Mouse (Mus musculus) forebrain, embryonic 13.5 days (tissue): ENCODE measurements around the gene Adam8. TPM values are rescaled to one million over a fixed set of nuclear protein-coding genes. Genes with fewer than 3 reads are reported as not detected.

Experiments
- ATAC-seq: fragments of 200-750 bp; cut with Nextera tagmentation; 2 replicates; pipeline ENCODE4 v1.8.0; 2017
- H3K27ac ChIP-seq: fragments of 300-500 bp; sonication (generic); 2 replicates; pipeline ENCODE4 v1.5.1; 2015; ENCODE audit warnings: inconsistent platforms, mild to moderate bottlenecking, moderate library complexity
- H3K27me3 ChIP-seq: fragments of 300-500 bp; sonication (generic); 2 replicates; pipeline ENCODE4 v1.6.1; 2015; ENCODE audit warnings: mild to moderate bottlenecking, inconsistent platforms
- H3K36me3 ChIP-seq: fragments of 300-500 bp; sonication (generic); 2 replicates; pipeline ENCODE4 v1.6.1; 2015; ENCODE audit warnings: mild to moderate bottlenecking, inconsistent platforms; ENCODE audit not compliant: poor library complexity, severe bottlenecking
- H3K4me1 ChIP-seq: fragments of 300-500 bp; sonication (generic); 2 replicates; pipeline ENCODE4 v1.6.1; 2015; ENCODE audit warnings: inconsistent platforms
- H3K4me2 ChIP-seq: fragments of 300-500 bp; sonication (generic); 2 replicates; pipeline ENCODE4 v1.6.1; 2015; ENCODE audit warnings: inconsistent platforms, mild to moderate bottlenecking, moderate library complexity
- H3K4me3 ChIP-seq: fragments of 300-500 bp; sonication (generic); 2 replicates; pipeline ENCODE4 v1.5.1; 2015; ENCODE audit warnings: mild to moderate bottlenecking, inconsistent platforms
- H3K9ac ChIP-seq: fragments of 300-500 bp; sonication (generic); 2 replicates; pipeline ENCODE4 v1.6.1; 2015; ENCODE audit warnings: mild to moderate bottlenecking, inconsistent platforms
- H3K9me3 ChIP-seq: fragments of 300-500 bp; sonication (generic); replicated peaks from 2 replicates; pipeline ENCODE4 v1.6.1; 2016; ENCODE audit warnings: inconsistent platforms
- WGBS: fragments of 180-500 bp; shearing (Covaris S2); methylation state at CpG from one replicate; pipeline ENCODE4 v1.1.7; 2015; 5-methylcytosine and 5-hydroxymethylcytosine counted together
- microRNA counts: library from miRNA; unstranded; fragments of <30 nt; microRNA quantifications from one replicate; lab custom pipeline; 2016
- microRNA-seq: library from miRNA; unstranded; fragments of <30 nt; microRNA quantifications from one replicate; pipeline ENCODE4, GENCODE M21; 2016
- polyA plus RNA-seq: library from polyadenylated mRNA; unstranded; fragments of >200 nt; fragmentation: Nextera tagmentation; extraction: Ambion mirVana; gene quantifications from 2 replicates; pipeline ENCODE4 v1.2.1, GENCODE M21; 2015

Gene Adam8
- polyA plus RNA-seq, 1 experiment from 2014 or later: 3.9 TPM

DNA sequence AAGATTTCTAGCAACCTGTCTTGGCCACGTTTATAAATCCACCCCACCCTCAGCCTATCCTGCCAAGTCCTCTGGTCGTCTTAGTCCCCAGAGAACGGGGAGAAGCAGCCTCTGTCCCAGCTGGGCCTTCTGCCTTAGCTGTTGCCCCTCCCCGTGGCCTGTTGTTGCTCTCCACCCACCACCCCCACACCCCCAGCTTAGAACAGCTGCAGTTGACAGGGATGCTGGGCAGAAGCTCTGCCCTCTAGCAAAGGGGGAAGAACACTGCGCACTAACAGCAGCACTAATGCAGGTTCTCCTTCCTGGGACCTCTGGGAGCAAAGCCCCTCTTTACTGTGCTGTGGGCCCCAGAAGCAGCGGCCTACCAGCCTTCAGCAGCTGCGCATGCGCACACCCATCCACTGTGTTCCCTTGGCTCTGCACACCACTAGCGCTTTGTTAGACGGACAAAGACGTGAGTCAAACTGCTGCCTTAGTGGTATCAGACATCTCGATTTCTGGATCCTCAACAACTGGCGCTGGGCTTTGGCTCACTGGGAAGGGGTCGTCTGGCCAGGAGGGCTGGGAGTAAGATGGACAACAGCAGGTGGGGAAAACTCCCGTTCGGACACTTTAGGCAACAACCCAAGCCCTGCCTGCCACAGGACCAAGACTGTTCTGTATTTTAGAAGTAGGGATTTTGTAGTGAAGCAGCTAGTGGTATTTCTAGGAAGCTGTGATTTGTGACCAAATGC, 51.7 kb downstream of the Adam8 start:
- no peak for ATAC-seq
- H3K4me1 ChIP-seq: peaks cover 13% of the 10 kb centered on the region
- H3K27me3 ChIP-seq: peaks cover 60% of the 10 kb centered on the region
- H3K9me3 ChIP-seq: no peaks in the 10 kb centered on the region
- whole genome bisulfite sequencing: 65% methylated on average over 16 of the region's 16 CpGs
- H3K4me2 ChIP-seq: no peak overlapping the region
- H3K36me3 ChIP-seq: no peaks in the 10 kb centered on the region
- H3K27ac ChIP-seq: no peak overlapping the region
- H3K9ac ChIP-seq: no peak overlapping the region
- H3K4me3 ChIP-seq: no peak overlapping the region

DNA sequence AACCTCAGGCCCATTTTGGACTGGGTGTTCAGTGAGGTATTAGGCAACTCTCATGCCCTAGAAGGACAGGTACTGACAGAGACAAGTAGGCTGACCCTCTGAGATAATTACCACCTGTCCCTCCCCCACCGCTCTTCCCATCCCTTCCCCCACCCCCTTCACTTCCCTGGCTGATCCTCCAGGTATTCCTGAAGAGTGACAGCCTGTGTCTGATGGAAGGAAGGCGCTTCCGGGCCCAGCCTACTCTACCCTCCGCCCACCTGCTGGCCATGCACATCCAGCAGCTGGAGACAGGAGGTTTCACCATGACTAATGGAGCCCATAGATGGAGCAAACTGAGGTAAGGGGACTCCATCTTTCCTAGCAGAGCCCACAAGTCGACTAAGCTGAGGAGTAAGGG, 54.6 kb downstream of the Adam8 start:
- WGBS: 71% methylated on average over 5 of the region's 5 CpGs
- Histone ChIP-seq H3K27ac (no peak overlapping the region), H3K4me2 (no peak overlapping the region), H3K4me1 (no peaks in the 10 kb centered on the region), H3K4me3 (no peak overlapping the region), H3K9me3 (no peaks in the 10 kb centered on the region), H3K9ac (no peak overlapping the region), H3K27me3 (peaks cover 32% of the 10 kb centered on the region), H3K36me3 (no peaks in the 10 kb centered on the region)
- no peak for ATAC-seq

DNA sequence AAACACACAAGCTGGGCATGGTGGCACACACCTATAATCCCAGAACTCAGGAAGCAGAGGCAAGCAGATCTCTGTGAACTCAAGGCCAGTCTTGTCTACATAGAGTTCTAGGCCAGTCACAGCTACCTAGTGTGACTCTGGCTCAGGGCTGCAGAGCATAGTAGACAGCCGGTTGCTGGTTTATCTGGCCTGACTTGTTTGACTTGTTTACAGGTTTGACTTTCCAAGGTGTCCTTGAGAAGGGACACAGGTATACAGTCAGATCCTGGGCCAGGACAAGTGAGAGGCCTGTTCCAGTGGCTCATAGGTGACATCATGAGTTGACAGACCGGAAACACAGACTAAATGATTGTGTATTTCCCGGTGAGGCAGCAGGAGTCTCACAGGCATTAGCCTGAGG, 55.2 kb downstream of the Adam8 start:
- H3K4me2 ChIP-seq: no peak overlapping the region
- H3K9me3 ChIP-seq: no peaks in the 10 kb centered on the region
- WGBS: 82% methylated on average over 3 of the region's 3 CpGs
- no peak overlapping the region for H3K9ac ChIP-seq
- no peak overlapping the region for H3K4me3 ChIP-seq
- H3K36me3 ChIP-seq: no peaks in the 10 kb centered on the region
- no peaks in the 10 kb centered on the region for H3K4me1 ChIP-seq
- peaks cover 25% of the 10 kb centered on the region for H3K27me3 ChIP-seq
- ATAC-seq: no peak
- no peak overlapping the region for H3K27ac ChIP-seq

- peaks cover 21% of the 10 kb centered on the region for H3K27me3 ChIP-seq
- H3K27ac ChIP-seq: no peak overlapping the region
- 90% methylated on average over 10 of the region's 10 CpGs for WGBS
- H3K9me3 ChIP-seq: no peaks in the 10 kb centered on the region
- no peaks in the 10 kb centered on the region for H3K36me3 ChIP-seq
- H3K4me2 ChIP-seq: no peak overlapping the region
- no peaks in the 10 kb centered on the region for H3K4me1 ChIP-seq
- no peak for ATAC-seq
- H3K4me3 ChIP-seq: no peak overlapping the region
- H3K9ac ChIP-seq: no peak overlapping the region
These were observed 55.7 kb downstream of the Adam8 start for GRCm38 (mm10) chr7:139936705-139937104.

GRCm38 (mm10) chr7:139930732-139931131, 61.6 kb downstream of the Adam8 start:
- WGBS: 15% methylated on average over 11 of the region's 11 CpGs
- Histone ChIP-seq H3K36me3 (no peaks in the 10 kb centered on the region), H3K9me3 (no peaks in the 10 kb centered on the region), H3K27me3 (peaks cover 4% of the 10 kb centered on the region), H3K9ac (no peak overlapping the region), H3K27ac (no peak overlapping the region), H3K4me2 (no peak overlapping the region), H3K4me3 (no peak overlapping the region), H3K4me1 (no peaks in the 10 kb centered on the region)
- ATAC-seq: peak; percentile 53; the same call in 1 of the 2 replicates

MicroRNAs encoded within 50 kb of the gene (microRNA counts, 519-probe panel; counts per million panel counts)
- microRNA mmu-miR-202-3p (lab: Ali Mortazavi, UCI) (177 counts per million, percentile 53 among the panel's probes with 10 or more counts), microRNA mmu-miR-202-5p (lab: Ali Mortazavi, UCI) (1,792 counts per million, percentile 57 among the panel's probes with 10 or more counts)

Small RNA genes within 50 kb of the gene (microRNA-seq; reads per million reads assigned to microRNA genes)
- not detected for gene Mir202
- not detected for gene Mir7062
- gene mmu-mir-7686: not detected

Other genes with a start within 250 kb of the Adam8 start
- gene Adgra1, start 158.4 kb downstream of the Adam8 start, polyA plus RNA-seq: 12.7 and 13.7 TPM in 2 replicates
- 2.1 and 3.1 TPM in 2 replicates for gene Kndc1, start 97.9 kb downstream of the Adam8 start, polyA plus RNA-seq
- gene Utf1, start 48.8 kb downstream of the Adam8 start, polyA plus RNA-seq: not detected in 2 replicates
- gene 6430531B16Rik, start 13.8 kb downstream of the Adam8 start, polyA plus RNA-seq: 0.50 and 1.2 TPM in 2 replicates
- 52.2 and 53.7 TPM in 2 replicates for gene Zfp511, start 43.8 kb upstream of the Adam8 start, polyA plus RNA-seq
- 69.6 and 74.7 TPM in 2 replicates for gene Tubgcp2, start 44.1 kb upstream of the Adam8 start, polyA plus RNA-seq
- gene Msx3, start 56.5 kb upstream of the Adam8 start, polyA plus RNA-seq: 1.2 and 2.0 TPM in 2 replicates
- gene Caly, start 90.0 kb upstream of the Adam8 start, polyA plus RNA-seq: 46.4 and 58.4 TPM in 2 replicates
- not detected in 2 replicates for gene Prap1, start 100.8 kb upstream of the Adam8 start, polyA plus RNA-seq
- gene Fuom, start 109.9 kb upstream of the Adam8 start, polyA plus RNA-seq: 19.3 and 19.6 TPM in 2 replicates
- 7.5 and 9.7 TPM in 2 replicates for gene Paox, start 123.2 kb upstream of the Adam8 start, polyA plus RNA-seq
- 126 and 128 TPM in 2 replicates for gene Echs1, start 123.9 kb upstream of the Adam8 start, polyA plus RNA-seq
- 35.3 and 38.7 TPM in 2 replicates for gene Mtg1, start 145.0 kb upstream of the Adam8 start, polyA plus RNA-seq
- gene Sprn, start 162.3 kb upstream of the Adam8 start, polyA plus RNA-seq: 3.3 and 5.3 TPM in 2 replicates
- gene Olfr522, start 172.2 kb upstream of the Adam8 start, polyA plus RNA-seq: not detected in 2 replicates
- gene Olfr523, start 180.7 kb upstream of the Adam8 start, polyA plus RNA-seq: not detected in 2 replicates
- gene Olfr524, start 213.4 kb upstream of the Adam8 start, polyA plus RNA-seq: not detected in 2 replicates
- gene Cd163l1, start 225.7 kb upstream of the Adam8 start, polyA plus RNA-seq: not detected in 2 replicates